Mouse (Mus musculus) cerebellum, adult 2 months (tissue): ENCODE measurements at regions not wholly inside any gene's neighbourhood (a gene's known extent, or its start where the extent isn't known, plus 50 kb on each side); places are given as distances from the start of the nearest gene placed in this dataset.

ENCODE experiments used
- CTCF ChIP-seq: fragments of 200-500 bp; IDR thresholded peaks from 2 replicates; pipeline ENCODE4 v1.5.1; 2011; ENCODE audit warnings: low read depth, mild to moderate bottlenecking, control low read depth, low read length, moderate library complexity, borderline replicate concordance; ENCODE audit not compliant: insufficient read depth
- POLR2A ChIP-seq: fragments of 200-500 bp; IDR thresholded peaks from 2 replicates; pipeline ENCODE4 v1.6.1; 2011; ENCODE audit warnings: low read length, control low read depth, borderline replicate concordance; ENCODE audit not compliant: insufficient read depth

DNA sequence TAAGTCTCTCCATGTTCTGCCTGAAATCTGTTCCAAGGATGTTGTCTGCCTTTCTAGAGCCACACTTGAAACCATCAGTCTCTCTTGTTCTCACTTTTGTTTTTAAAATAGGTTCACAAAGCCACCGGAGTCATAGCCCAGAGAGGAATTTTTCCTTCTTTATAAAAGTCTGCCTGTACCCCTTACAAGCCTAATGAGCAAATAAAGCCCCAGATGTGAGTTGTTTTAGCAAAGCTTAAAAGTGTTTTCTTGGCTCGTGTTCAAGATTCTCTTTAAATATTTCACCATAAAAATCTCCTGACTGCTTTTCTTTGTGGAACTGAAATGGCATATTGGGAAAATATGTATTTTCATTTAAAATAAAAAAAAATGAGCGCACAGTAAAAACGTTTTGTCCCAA lies 521.3 kb downstream of the Ptprc start:
- TF ChIP-seq CTCF (no peak), POLR2A (no peak)
